Mouse (Mus musculus) right cerebral cortex, postnatal 25 days (tissue): ENCODE results near the gene Sprn.

Experiments used
- DNase-seq: peaks from one replicate; pipeline ENCODE4 v3.0.0; 2022

Gene Sprn

DNA sequence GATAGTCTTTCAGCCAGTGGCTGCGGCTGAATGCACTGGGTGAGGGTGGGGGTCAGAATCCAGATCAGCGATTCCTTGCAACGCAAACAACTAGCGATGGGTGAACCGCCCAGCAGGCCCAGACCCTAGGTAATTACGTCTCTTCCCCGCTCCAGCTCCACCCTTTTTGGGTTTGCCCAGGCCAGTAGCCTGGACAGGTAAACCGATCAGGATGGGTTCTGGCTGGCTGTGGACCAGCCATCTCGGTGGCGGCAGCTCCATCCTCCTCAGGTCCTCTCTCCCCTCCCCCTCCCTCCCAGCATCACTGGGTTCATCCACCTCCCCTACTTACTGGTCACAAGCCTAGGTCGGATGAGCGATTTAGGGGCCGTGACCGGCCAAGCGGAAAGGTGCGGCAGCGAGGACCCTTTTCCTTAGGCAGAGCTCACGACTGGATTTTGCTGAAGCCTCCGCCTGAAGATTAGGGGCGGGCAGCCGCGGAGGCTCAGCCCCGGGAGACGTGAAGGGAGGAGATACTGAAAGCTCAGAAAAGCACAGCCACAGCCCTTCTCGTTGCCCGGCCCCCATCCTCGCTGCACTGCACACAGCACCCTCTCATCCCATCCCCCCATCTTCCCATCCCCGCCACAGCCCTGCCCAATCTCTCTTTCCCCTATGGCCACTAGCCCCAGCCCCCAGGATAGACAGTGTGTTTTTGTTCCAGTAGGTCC is at the start of gene Sprn:
TSS of gene Sprn (minus strand) at position 660 of the 710 bp plus-strand sequence.
- DNase-seq, result peak; percentile 80

DNA sequence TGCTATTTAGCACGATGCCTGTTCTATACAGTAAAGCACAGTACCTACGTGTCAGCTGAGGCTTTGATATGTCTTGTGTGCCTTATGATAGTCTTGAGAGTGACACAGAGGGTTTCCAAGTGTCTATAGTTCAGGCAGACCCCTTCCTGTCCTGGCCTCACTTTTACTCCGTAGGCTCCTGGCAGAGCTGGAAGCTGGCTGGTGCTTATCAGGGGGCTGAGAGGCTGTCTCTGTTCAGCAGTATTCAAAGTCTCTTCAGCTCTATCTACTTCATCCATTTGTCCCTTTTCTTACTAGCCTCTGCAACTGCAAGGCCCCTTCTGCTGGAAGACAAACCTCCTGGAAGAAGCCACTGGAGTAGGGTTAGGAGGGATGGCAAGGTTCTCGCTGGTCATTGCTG is 46.4 kb upstream of the Sprn start:
- no peak for DNase-seq

DNA sequence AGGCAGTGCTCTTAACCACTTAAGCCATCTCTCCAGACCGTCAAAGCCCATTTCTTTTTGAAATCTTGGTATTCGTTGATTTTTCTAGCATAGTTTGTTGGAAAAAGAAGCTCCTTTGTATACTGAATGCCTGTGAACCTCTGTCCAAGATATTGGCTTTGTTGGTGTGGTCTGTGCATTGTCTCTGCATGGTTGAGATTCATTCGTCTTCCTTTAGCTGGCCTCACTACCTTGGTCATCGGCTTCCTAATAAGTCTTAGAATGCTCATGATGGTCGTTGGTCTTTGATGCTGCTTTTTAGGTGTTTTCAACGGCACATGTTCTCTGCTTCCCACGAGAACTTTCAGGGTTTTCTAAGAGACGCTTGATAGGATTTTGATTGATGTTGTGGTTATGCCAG is 41.3 kb upstream of the Sprn start:
- DNase-seq, result no peak

DNA sequence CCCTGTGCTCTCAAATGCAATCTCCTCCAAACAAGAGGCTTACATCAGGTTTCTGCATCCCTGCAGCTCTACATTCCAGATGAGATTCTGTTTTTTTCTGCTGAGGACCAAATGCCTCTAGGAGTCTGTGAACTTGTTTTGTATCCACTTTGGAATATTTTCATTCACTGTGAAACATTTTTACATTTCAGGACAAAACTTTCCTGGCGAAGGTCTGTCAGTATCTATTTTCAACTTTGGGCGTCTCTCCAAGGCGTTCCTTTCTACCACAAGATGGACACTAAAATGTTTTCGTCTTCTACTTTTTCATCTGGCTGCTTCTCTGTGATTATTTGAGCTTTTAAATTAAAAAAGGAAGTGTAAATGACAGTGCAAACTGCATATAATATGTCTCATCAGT is 39.4 kb upstream of the Sprn start:
- no peak for DNase-seq

DNA sequence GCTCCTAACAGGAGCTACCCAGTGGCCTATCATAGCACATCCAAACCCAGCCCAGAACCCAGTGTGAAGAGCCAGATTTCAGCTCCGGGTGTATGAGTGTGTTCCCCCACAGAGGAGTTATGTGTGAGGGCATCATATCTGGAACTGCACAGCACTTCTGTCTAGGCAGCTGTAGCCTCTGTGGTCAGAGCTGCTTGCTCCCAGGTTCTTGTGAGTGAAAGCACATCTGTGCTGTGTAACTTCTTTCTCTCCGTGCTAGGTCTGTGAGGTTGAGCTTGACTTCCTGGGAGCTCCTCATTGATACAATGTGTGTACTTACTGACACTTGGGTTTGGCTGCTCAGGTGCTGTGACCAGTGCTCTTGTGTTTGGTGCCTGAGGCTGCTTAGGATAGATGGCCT is 38.2 kb upstream of the Sprn start:
- no peak for DNase-seq

DNA sequence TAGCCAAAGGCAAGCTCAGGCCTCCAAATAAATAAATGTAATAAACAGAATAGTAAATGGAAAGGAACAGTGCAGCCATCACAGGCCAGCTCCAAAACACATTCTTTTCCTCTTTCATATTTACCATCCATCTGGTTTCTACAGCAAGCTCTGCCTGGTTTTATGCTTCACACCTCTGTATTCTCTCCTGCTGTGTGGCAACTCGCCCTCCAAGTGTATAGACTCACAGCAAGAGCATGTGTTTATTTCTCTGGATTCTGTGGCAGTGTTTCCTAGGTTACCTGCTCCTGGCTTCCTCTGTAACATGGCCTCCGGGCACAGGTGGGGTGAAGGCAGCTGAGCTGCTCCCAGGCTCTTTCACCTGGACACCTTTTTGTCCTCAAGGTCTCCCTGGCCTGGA is 37.8 kb upstream of the Sprn start:
- DNase-seq, result no peak

DNA sequence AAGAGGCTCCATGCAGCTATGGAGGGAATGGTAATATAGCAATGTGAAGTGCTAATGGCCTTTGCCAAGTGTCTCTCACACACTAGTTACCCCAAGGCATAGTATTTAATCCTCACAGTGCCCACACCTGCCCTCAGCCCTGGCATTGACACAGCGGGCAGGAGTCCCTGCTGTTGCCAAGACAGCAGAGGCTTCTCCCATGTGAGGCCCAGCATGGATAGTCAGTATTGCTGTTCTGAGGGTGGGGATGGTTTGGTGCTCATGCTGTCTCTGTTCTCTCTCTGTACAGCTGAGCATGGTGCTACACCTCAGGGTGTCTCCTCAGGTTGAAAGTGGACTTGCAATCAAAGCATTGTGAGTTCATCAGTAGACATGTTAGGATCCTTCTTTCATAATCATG is 35.8 kb upstream of the Sprn start:
- no peak for DNase-seq

DNA sequence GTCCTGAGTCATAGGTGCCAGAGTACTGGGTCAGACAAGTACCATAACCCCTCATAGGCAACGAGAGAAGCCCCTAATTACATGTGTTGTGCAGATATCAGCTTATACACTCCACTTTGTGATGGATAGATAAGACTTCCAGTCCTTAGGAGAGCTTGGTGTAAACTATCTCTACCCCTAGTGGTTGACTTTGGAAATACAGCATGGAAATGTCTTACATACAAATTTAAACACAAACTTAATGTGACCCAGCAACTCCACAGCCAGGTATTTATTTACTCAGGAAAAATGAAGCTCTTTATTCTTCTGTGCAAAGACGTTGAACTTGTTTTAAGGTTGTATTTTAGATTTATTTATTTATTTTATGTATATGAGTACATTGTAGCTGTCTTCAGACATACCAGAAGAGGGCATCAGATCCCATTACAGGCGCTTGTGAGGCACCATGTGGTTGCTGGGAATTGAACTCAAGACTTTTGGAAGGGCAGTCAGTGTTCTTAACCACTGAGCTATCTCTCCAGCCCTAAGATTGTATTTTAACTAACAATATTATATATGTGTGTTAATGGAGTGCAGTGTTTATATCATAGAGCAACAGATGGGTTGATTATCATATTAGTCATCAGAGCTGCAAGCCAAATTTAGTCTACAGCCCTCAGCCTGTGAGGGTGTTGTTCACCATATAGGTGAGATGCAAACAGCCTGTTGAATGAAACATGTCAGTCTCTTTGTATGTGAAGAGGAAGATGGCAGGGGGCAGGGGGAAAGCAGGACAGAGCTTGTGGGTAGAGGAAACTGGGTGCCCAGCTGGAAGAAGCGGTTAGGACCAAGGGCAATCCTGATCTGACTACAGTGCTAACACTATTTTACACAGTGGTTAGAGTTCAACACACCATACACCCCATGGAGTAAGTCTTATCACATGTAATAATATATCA is 34.0 kb upstream of the Sprn start:
- no peak for DNase-seq

DNA sequence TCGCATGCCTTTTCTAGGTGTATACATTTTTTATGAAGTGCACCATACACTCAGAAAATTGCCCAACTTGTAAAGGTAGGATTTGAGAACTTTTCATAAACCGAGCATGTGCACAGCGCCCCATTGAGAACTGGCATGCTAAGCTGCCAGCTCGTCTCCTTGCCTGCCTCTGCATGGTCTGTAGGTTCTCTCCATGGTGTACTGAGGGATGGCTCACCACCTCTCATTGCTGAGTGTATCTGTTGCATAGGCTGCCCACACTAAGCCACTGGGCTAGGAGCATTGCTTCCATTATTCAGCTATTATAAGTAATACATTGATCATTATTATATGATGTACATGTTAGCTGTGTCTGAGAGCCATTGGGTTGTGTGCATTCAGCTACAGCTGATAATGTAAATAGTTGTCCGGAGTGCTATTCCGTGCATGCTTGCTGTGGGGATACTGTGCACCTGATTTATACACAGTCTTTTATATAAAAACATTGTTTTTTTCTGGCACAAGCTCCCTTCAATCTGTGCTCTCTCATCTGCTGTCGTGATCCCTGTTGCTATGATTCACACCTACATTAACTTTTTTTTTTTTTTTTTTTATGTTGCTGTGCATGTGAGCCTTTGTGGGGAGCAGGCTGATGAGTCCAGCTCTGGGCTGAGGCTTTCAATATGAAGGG is 33.2 kb upstream of the Sprn start:
- no peak for DNase-seq

DNA sequence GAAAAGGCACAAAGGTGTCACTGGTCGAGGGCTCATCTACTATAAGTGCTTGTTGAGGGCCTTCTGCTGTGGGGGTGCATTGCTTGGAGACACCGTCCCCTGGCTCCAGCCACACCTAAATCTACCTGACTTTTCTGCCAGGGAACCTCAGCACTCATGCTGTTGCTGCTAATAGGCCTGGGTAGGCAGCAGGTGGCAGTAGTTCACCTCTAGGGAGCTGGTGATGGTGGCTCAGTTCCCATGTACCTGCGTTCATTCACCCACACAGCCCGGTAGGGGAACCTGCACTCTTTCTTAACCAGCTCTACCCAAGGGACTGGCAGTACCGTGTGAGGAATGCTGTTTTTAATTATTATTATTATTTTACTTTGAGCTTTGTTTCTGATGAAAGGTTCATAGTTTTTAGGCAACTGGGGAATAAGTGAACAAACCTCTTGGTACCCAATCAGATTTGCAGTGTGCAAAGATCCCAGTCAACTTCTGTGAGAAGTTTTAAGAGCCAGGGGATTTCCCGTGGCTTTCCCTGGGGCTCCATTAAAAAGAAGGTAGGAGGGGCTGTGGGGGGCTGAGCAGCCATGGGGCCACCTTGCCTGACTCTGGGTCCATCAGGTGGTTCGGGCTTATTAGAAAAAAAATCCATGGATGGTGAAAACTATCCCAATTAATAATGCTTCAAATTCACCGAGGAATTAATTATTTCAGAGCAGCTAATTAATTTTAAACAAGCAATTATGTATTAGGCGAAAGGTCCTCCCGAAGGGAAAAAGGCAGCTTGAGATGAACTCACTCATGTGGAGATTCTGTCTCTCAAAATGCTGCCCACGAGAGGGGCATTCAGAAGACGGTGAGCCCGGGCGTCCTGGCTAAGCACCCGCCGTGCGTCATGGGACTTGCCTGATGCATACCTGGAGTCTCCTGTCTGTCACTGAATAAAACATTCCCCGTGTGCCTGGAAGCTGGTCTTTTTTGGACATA is 32.3 kb upstream of the Sprn start:
- DNase-seq, result peak; percentile 40

DNA sequence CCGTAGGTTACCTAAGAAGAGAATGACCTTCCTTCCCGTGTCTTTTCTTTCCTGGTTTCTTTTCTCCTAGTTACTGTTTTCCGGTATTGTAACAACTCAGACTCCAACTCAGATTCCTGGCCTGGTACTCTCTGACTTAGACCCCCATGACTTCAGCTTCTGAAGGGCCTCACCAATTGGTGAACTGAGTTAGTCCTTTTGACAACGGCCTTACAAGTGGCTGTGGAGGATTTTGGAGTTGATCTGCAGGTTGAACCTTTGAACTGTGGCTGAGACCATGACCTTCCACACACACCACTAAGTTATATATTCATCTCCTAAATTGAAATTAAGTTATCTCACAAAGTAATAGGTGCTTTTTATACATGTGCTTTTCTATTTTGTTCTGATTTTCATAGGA is 29.5 kb upstream of the Sprn start:
- no peak for DNase-seq

DNA sequence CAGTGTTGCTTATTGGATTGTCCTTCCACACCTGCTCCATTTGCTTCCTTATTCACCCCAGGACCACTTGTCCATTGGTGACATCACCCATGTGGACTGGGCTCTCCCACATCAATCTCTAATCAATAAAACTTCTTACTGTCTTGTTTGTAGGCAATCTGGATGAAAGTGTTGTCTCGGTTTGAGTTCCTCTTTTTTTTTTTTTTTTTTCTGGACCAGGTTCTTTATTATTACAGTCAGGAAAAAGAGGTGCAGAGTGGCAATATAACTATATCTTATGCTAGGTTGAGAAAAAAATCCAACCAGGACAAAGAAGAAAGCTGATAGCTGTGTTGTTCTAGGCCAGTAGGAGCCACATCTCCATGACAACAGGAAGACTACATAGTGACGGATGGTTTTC is 26.0 kb upstream of the Sprn start:
- DNase-seq, result no peak

DNA sequence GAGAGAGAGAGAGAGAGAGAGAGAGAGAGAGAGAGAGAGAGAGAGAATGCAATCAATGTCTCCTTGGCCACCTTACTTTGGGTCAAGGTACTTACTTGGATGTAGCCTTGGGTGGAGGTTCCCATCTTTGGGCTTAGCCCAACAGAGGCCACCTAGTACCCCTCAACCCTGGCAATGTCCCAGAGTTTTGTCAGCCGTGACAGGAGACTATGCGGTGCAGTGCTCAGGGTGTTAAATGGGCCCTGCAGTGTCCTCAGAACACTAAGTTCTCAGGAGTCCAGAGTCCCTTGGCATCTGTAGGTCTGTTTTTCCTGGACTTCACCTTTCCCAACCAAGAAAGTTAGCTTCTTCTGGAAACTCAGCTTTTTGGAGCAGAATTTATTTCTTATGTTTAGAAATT is 24.5 kb upstream of the Sprn start:
- no peak for DNase-seq

DNA sequence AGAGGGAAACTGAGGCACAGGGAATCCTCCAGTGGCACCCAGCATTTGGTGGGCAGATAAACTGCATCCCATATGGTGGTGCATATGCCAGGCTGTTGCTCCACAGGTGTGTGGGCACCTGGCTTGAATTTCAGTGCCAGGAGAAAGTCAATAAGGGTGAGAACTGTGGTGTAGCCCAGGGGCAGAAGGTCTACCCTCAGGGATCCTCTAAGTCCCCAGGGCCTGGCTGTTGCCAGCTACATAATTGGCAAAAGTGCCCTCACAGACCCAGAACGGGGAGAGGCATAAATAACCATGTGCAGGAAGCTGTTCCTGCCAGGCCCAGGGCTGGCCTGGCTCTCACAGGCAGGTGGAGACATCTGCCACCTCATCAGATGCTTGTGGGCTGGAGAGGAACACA is 18.3 kb upstream of the Sprn start, which contains the start of gene Olfr523:
TSS of gene Olfr523 (plus strand) at position 282 of the 400 bp plus-strand sequence.
- no peak for DNase-seq

DNA sequence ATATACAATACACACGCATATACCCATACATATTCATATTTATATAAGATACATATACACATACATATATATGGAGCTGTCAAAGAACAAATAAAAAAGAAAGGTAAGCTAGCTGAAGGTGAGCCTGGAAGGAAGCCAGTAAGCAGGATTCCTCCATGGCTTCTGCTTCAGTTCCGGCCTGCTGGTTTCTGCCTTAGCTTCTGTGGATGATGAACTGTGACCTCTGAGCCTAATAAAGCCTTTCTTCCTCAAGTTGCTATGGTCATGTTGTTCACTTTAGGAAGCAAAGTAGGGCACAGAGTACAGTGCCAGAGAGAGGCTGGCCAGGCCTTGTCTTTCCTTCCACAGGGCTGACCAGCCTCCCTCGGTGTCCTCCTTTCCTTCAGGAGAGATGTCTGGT is 16.2 kb upstream of the Sprn start:
- no peak for DNase-seq

DNA sequence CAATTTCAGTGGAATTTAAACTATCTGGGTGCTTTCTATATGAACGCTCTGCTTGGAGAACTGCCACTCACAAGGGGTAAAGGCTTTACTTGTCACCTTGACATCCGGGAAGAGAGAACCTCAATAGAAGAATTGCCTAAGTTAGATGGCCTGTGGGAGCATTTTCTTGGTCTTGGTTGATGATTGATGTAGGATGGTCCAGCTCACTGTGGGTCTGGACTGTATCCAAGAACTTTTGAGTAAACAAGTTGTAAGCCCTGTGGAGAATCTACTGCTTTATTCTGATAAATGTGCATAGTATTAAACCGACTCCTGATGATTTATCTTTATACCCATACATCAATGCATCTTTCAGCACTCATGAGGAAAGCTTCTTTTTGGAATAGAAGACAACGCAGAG is 14.7 kb upstream of the Sprn start:
- no peak for DNase-seq

DNA sequence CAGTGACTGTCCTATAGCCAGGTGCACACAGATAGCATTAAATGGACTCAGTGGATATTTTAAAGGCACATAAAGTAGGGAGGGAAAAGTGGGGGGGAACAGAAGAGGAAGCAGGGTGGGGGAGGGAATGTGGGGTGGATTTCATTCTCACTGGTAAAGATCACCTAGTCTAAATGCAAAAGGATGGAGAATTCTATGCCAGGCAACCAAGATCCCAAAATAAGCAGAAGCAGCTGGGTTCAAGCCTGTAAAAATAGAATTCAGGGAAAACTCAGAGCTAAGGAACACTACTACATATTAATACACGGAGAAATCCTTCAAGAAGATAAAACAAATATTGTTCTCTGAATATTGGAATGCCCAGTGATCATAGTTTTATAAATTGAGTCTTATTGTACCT is 13.3 kb upstream of the Sprn start:
- DNase-seq, result no peak

DNA sequence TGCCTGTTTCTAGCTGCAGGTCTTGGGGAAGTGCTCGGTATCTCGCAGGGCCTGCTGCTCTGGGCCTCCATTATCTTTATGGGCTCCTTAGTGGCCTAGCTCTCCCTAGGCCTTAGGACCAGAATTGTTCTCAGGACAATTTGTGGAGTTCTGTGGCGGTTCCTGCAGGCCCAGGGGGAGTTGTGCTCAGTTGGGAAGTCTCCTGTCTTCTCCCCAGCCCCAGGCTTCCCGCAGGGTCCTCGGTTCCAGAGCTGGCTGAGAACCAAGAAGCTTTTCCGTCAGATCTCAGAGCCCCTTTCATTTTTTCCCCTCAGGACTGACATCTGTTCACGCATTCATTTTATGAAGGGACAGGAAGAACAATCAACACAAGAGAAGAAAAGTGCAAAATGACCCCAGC is 10.0 kb upstream of the Sprn start, which contains the start of gene Olfr522:
TSS of gene Olfr522 (minus strand) at position 101 of the 400 bp plus-strand sequence.
- no peak for DNase-seq

DNA sequence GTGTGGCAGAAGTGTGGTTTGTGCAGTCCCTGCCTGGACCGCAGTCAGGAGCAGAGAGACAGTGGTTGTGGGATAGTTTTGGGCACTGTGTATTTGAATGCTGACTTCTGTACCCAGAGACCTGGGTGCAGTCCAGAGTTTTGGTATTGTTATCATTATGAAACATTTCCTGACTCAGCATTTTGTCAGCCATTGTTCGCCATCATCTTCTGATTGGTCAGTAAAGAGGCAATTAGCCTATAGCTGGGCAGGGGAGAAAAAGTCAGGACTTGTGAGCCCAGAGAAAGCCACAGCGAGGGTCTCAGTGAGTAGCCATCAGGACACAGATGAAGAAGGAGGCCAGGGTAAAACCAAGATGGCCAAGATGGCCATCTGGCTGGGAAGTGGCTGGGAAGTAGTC is 5.7 kb upstream of the Sprn start:
- no peak for DNase-seq

DNA sequence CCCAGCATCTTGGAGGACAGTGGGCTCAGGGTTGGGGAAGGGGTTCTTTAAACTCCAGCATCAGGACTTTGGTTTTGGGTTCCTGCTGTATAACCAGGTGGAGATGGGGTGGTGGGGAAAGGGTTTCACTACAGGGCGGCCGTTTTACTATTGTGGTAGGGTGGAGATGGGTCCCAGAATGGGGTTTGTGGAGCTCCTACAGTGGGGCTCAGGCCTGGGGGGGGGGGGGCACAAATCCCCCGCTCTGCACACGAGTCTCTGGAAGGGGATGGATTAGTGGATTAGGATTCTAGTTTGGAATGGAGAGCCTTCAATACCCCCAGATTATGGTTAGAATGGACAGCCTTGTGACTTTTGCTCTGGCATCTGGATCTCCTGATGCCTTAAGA is 854 bp downstream of the Sprn start:
- no peak for DNase-seq

DNA sequence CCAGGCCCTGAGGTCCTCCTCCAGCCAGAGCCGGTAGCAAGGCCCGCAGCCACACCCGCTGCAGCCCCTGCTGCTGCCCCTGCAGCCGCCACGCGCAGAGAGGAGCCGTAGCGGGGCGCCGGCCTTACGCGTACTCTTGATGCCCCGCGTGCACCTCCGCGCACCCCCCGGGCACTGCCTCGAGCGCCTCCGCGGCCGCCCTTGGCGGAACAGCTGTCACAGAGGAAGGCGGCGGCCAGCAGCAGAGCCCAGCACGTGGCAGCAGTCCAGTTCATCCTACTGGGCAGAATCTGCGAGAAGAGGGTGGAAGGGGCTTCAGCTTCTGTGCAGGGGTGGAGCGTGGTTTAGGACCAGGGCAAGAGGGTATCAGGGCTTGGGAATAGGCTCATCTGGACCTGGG is 1.3 kb downstream of the Sprn start:
- DNase-seq, result peak; percentile 69

DNA sequence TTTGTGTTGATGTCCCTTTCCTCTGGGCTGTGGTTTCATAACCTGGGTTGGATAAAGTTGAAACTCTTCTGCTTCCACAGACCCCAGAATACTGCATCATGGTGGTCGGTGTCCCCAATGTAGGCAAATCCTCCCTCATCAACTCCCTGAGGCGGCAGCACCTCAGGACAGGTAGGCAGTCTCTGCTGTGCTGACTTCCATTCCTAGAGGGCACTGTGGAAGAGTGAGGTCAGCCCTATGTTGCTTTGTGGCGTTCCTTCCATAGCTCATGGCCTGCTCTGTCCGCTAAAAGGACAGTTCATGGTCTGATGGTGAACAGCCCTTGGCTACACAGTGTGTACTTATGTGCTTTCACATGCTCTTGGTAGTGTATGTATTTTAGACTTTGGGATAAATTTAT is 10.1 kb downstream of the Sprn start:
- DNase-seq, result no peak
